Mouse (Mus musculus) CH12.LX (cell line): ENCODE measurements at regions not wholly inside any gene's neighbourhood (a gene's known extent, or its start where the extent isn't known, plus 50 kb on each side); places are given as distances from the start of the nearest gene placed in this dataset.

Source experiments
- DNase-seq: peaks from one replicate; pipeline ENCODE4 v3.0.0-alpha.2; 2013; ENCODE audit errors: extremely low read depth
- H3K27ac ChIP-seq: 2 replicates; pipeline ENCODE4 v1.5.1; 2012; ENCODE audit warnings: low read depth, mild to moderate bottlenecking, control low read depth, moderate library complexity; ENCODE audit not compliant: insufficient read depth
- H3K27me3 ChIP-seq: replicated peaks from 2 replicates; pipeline ENCODE3; 2012; ENCODE audit warnings: inconsistent platforms
- H3K36me3 ChIP-seq, 2 experiments: replicated peaks in 1 of 2; 2 replicates each; pipeline versions ENCODE3 to v1.6.1; 2012; ENCODE audit warnings: inconsistent platforms in 1 of 2, low read length in 1 of 2, mild to moderate bottlenecking in 1 of 2, mixed read lengths in 1 of 2, moderate library complexity in 1 of 2; ENCODE audit not compliant: control insufficient read depth in 1 of 2, insufficient read depth in 1 of 2
- H3K4me1 ChIP-seq, 2 experiments: 2 replicates each; pipeline ENCODE4 v1.6.1; 2012; ENCODE audit warnings: inconsistent platforms in 1 of 2, moderate library complexity in 1 of 2; ENCODE audit not compliant: insufficient read depth in 2 of 2, control insufficient read depth in 1 of 2
- H3K4me2 ChIP-seq: 2 replicates; pipeline ENCODE4 v1.6.1; 2012; ENCODE audit warnings: low read depth, mild to moderate bottlenecking, control low read depth; ENCODE audit not compliant: poor library complexity, insufficient read depth, severe bottlenecking
- H3K4me3 ChIP-seq, 3 experiments: fragments of 150-350 bp in 1 of 3; sonication (generic) in 1 of 3; replicated peaks in 1 of 3; 2 replicates each; pipeline versions ENCODE3 to v1.5.1; 2011 to 2012; ENCODE audit warnings: low read depth in 2 of 3, low read length in 2 of 3, mild to moderate bottlenecking in 2 of 3, moderate library complexity in 2 of 3, control low read depth in 1 of 3, improper control_type of control experiment in 1 of 3, inconsistent platforms in 1 of 3, mixed read lengths in 1 of 3; ENCODE audit not compliant: poor library complexity in 1 of 3
- H3K79me2 ChIP-seq: replicated peaks from 2 replicates; pipeline ENCODE4 v1.6.1; 2012; ENCODE audit warnings: mild to moderate bottlenecking, moderate library complexity; ENCODE audit not compliant: control insufficient read depth, poor library complexity, insufficient read depth, severe bottlenecking; ENCODE audit errors: extremely low read depth
- H3K9ac ChIP-seq: 2 replicates; pipeline ENCODE4 v1.6.1; 2012; ENCODE audit warnings: low read depth, mild to moderate bottlenecking, control low read depth, moderate library complexity; ENCODE audit not compliant: insufficient read depth
- H3K9me3 ChIP-seq: replicated peaks from 2 replicates; pipeline ENCODE3; 2012; ENCODE audit warnings: low read length, inconsistent platforms, mixed read lengths
- BHLHE40 ChIP-seq: IDR thresholded peaks from 2 replicates; pipeline ENCODE4 v1.6.1; 2011; ENCODE audit warnings: mild to moderate bottlenecking, low read depth, low read length, improper control_type of control experiment
- CHD2 ChIP-seq: IDR thresholded peaks from 2 replicates; pipeline ENCODE4 v1.6.1; 2011; ENCODE audit warnings: low read length, improper control_type of control experiment
- EP300 ChIP-seq: IDR thresholded peaks from 2 replicates; pipeline ENCODE4 v1.6.1; 2011; ENCODE audit warnings: low read length, improper control_type of control experiment
- MAFK ChIP-seq: IDR thresholded peaks from 2 replicates; pipeline ENCODE4 v1.6.1; 2011; ENCODE audit warnings: low read length, improper control_type of control experiment; ENCODE audit not compliant: insufficient replicate concordance
- MYC ChIP-seq: IDR thresholded peaks from 2 replicates; pipeline ENCODE4 v1.6.1; 2011; ENCODE audit warnings: low read depth, mild to moderate bottlenecking, improper control_type of control experiment, low read length
- NELFE ChIP-seq: IDR thresholded peaks from 2 replicates; pipeline ENCODE4 v1.6.1; 2011; ENCODE audit warnings: low read depth, low read length, improper control_type of control experiment
- NRF1 ChIP-seq: IDR thresholded peaks from 2 replicates; pipeline ENCODE4 v1.6.1; 2014; ENCODE audit warnings: low read depth, mild to moderate bottlenecking, inconsistent platforms, low read length, improper control_type of control experiment, moderate library complexity
- POLR2AphosphoS2 ChIP-seq: IDR thresholded peaks from 2 replicates; pipeline ENCODE4 v1.6.1; 2011; ENCODE audit warnings: low read depth, low read length, improper control_type of control experiment
- RCOR1 ChIP-seq: conservative IDR thresholded peaks from 2 replicates; pipeline ENCODE4 v1.6.1; 2012; ENCODE audit warnings: low read depth, mild to moderate bottlenecking, inconsistent platforms, low read length, improper control_type of control experiment
- TBP ChIP-seq: conservative IDR thresholded peaks from 2 replicates; pipeline ENCODE4 v1.6.1; 2011; ENCODE audit warnings: low read depth, low read length, improper control_type of control experiment
- UBTF ChIP-seq: IDR thresholded peaks from 2 replicates; pipeline ENCODE4 v1.6.1; 2012; ENCODE audit warnings: low read depth, mild to moderate bottlenecking, inconsistent platforms, low read length, improper control_type of control experiment, moderate library complexity
- USF1 ChIP-seq: IDR thresholded peaks from 2 replicates; pipeline ENCODE4 v1.6.1; 2014; ENCODE audit warnings: low read depth, mild to moderate bottlenecking, inconsistent platforms, low read length, improper control_type of control experiment
- ZC3H11A ChIP-seq: IDR thresholded peaks from 2 replicates; pipeline ENCODE4 v1.6.1; 2012; ENCODE audit warnings: low read depth, mild to moderate bottlenecking, inconsistent platforms, low read length, improper control_type of control experiment
- ZKSCAN1 ChIP-seq: IDR thresholded peaks from 2 replicates; pipeline ENCODE4 v1.6.1; 2012; ENCODE audit warnings: low read depth, inconsistent platforms, low read length, improper control_type of control experiment, borderline replicate concordance
- ZNF384 ChIP-seq: IDR thresholded peaks from 2 replicates; pipeline ENCODE4 v1.6.1; 2012; ENCODE audit warnings: low read depth, low read length, improper control_type of control experiment, inconsistent platforms
- dilution Hi-C: fragments of 300-500 bp; cut with MboI; formaldehyde crosslinking; loops from 2 replicates; pipeline ENCODE4 v1.14.3; 2020; ENCODE audit warnings: low sequenced_read_pairs; ENCODE audit not compliant: extremely low pct_unique_long_range_greater_than_20kb, extremely low pct_ligation_motif_present
- in situ Hi-C: fragments of 300-500 bp; cut with MboI; formaldehyde crosslinking; loops from 3 replicates; pipeline ENCODE4 v1.14.3; 2019; ENCODE audit warnings: low sequenced_read_pairs, low pct_ligation_motif_present, low pct_unique_long_range_greater_than_20kb, mixed read lengths

DNA sequence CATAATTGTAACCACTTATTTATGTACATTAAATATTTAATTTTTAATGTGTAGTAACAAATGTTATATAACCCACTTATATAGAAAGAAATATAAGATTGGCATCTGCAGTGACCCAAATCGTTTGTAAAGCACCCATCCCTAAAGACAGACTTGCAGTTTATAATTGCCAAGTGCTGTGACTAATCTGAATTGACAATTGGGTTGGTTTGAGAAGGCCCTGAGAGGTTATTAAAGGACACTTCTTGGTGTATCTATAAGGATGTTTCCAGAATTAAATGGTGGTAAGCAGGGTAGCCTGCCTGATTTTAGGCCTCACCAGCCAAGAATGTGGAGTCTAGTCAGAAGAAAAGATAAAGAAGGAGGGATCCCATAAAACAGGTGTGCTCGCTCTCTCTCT, 133.3 kb upstream of the Slc13a1 start:
- Histone ChIP-seq H3K4me1 (no peaks in the 10 kb centered on the region), H3K79me2 (no peaks in the 10 kb centered on the region), H3K27ac (no peak overlapping the region), H3K4me2 (no peak overlapping the region), H3K36me3 (no peaks in the 10 kb centered on the region), H3K27me3 (no peaks in the 10 kb centered on the region), H3K4me3 (no peak overlapping the region), H3K9me3 (no peaks in the 10 kb centered on the region), H3K9ac (no peak overlapping the region)
- dilution Hi-C loops = no loop called here
- in situ Hi-C loops = no loop called here
- DNase-seq = no peak
- TF ChIP-seq ZNF384 (no peak), NELFE (no peak), BHLHE40 (no peak), MAFK (no peak), EP300 (no peak), MYC (no peak)

DNA sequence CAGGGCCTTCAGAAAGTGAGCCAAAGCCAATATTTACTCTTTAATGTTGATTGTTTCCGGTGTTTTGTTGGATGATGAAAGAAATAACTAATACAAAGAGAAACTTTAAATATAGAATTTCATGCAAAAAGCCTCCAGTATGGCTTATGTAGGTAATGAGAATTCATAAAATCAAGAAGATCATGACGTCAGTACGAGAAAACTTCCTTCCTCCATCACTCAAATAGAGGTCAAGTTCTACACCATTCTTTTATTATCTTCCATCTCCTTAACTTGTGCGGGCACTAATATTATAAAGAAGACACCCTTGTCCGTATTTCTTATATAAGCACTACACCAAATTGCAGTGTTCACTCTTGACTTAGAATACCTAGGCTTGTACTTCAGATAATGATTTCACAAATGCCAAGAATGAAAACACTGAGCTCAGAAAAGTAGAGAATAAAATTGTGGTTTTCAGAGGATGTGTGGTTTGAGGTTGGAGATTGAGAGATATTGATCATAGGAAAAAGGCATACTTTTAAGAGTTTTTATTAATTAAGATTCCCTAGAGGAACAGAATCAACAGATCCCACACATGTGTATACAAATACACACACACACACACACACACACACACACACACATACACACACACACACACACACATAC, 130.8 kb upstream of the Slc13a1 start:
- H3K4me3 ChIP-seq = no peak overlapping the region
- no peaks in the 10 kb centered on the region for H3K79me2 ChIP-seq
- in situ Hi-C loops = no loop called here
- TF ChIP-seq MYC (no peak), POLR2AphosphoS2 (no peak), TBP (no peak), NRF1 (no peak), RCOR1 (no peak), ZKSCAN1 (no peak), UBTF (no peak), CHD2 (no peak), ZC3H11A (no peak), USF1 (no peak), MAFK (no peak)
- no peaks in the 10 kb centered on the region for H3K36me3 ChIP-seq
- DNase-seq = no peak
- no peak overlapping the region for H3K9ac ChIP-seq
- H3K4me1 ChIP-seq = no peaks in the 10 kb centered on the region
- H3K9me3 ChIP-seq = no peaks in the 10 kb centered on the region
- no peak overlapping the region for H3K27ac ChIP-seq
- H3K4me2 ChIP-seq = no peak overlapping the region
- no peaks in the 10 kb centered on the region for H3K27me3 ChIP-seq
- dilution Hi-C loops = no loop called here
